Mouse (Mus musculus) cerebellum, adult 11-12 months (tissue): ENCODE data around the gene Prss33.

Source experiments
- DNase-seq: peaks from one replicate; pipeline ENCODE4 v3.0.0; 2022

The Prss33 gene

GRCm38 (mm10) chr17:23783352-23783751, 52.5 kb downstream of the Prss33 start:
- no peak for DNase-seq
